Mouse (Mus musculus): ENCODE data around the gene Timd2. TPM values are rescaled to one million over a fixed set of nuclear protein-coding genes. Genes with fewer than 3 reads are reported as not detected.
"Not testable (repeated sequence)": the region's sequence is repeated elsewhere in the genome, so short reads cannot be mapped to it uniquely, and the experiment has no call there.

Timd2 gene
- total and polyA plus RNA-seq, 2 experiments from 2014 or later: 0.19 TPM; not detected in 1

DNA sequence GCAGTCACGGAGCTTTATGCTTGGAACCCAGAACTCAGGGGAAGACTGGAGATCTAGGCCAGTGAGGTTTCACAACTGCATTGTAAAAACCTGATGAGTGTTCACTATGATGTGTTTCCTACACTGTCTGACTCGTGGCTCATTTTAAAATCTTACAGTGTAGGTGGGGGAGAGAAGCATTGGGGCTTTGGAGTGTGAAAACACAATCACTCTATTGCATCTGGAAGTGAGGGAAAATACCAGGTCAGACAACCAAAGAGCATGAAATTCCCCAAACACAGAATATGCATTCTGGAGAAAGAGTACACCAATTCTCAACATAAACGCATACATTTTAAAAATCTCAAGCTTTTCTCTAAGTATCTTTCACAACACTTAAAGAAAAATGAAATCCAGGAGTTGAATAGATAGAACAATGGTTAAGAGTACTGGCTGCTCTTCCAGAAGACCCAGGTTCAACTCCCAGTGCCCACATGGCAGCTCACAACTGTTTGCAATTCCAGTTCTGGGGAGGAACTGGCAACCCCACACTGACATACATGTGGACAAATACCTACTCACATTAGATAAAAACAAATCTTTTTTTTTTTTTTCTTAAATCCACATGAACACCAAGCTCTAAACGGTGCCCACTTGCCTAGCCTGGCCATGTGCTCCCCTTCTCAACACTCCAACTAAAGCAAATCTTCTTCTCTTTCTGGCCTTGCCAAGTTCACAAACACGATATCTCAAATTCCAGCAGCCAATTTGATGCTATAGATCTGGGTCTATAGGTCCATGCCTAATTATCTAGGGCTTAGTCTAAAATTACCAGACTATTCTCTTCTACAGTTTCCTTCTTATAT, 9.2 kb downstream of the Timd2 start:
- no peaks in the 10 kb centered on the region for H3K27me3 ChIP-seq (ENCODE audit: insufficient read depth, low read length)
- no peak overlapping the region for H3K9ac ChIP-seq
- H3K4me1 ChIP-seq (ENCODE audit: insufficient read depth): no peaks in the 10 kb centered on the region
- WGBS: 79% methylated on average over 5 of the region's 5 CpGs
- H3K27ac ChIP-seq (ENCODE audit: low read depth, low read length): no peak overlapping the region
- DNase-seq: no peak
- ATAC-seq: no peak
- no peak for TF ChIP-seq CTCF (IDR thresholded peaks at IDR 0.05; ENCODE audit: low read depth)
- H3K4me3 ChIP-seq (ENCODE audit: low read depth, low read length): no peak overlapping the region
- H3K4me2 ChIP-seq (ENCODE audit: low read depth): no peak overlapping the region
- H3K36me3 ChIP-seq (ENCODE audit: insufficient read depth): no peaks in the 10 kb centered on the region
- H3K9me3 ChIP-seq (ENCODE audit: low read length): no peaks in the 10 kb centered on the region

DNA sequence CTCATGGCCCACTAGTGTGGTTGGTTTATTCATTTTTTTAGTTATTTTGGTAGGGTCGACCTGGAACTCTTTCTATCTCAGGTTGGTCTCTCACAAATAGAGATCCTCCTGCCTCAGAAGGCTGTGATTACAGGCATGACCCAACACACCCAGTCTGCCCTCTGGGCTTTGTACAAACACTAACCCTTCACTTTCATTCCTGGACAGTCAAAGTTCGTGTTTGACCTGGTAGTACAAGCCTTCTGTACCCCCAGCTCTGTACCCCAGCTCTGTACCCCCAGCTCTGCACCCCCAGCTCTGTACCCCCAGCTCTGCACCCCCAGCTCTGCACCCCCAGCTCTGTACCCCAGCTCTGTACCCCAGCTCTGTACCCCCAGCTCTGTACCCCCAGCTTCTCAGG, 11.0 kb downstream of the Timd2 start:
- 82% methylated on average over 2 of the region's 2 CpGs for WGBS
- H3K4me3 ChIP-seq (ENCODE audit: low read depth, low read length): not testable (repeated sequence)

DNA sequence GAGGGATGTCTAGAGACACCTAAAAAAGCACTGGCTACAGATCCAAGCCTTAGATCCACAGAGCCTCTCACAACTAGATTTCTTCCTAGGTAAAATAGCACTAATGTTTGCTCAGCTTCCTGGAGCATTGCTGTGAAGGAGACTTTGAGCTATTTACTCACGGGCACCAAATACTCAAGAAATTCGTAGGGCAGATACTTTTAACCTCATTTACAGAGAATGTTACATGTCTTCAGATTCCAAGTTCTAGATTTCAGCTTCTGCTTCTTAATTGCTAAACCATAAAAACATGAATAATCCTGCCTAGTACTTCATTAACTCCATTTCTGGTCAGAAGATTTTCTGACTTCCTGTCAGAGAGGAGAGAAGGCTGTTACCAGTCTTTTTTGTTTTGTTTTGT, 16.7 kb downstream of the Timd2 start:
- WGBS: 94% methylated on average over 2 of the region's 2 CpGs
- Histone ChIP-seq H3K36me3 (ENCODE audit: insufficient read depth) (no peaks in the 10 kb centered on the region), H3K27ac (ENCODE audit: low read depth, low read length) (no peak overlapping the region), H3K4me2 (ENCODE audit: low read depth) (no peak overlapping the region), H3K9ac (no peak overlapping the region), H3K4me3 (ENCODE audit: low read depth, low read length) (no peak overlapping the region), H3K27me3 (ENCODE audit: insufficient read depth, low read length) (no peaks in the 10 kb centered on the region), H3K9me3 (ENCODE audit: low read length) (no peaks in the 10 kb centered on the region), H3K4me1 (ENCODE audit: insufficient read depth) (no peaks in the 10 kb centered on the region)
- ATAC-seq (no peak), DNase-seq (no peak)
- no peak for TF ChIP-seq CTCF (IDR thresholded peaks at IDR 0.05; ENCODE audit: low read depth)

More for the DNA sequence above, 11.0 kb downstream of the Timd2 start:
- not testable (repeated sequence) for DNase-seq; ATAC-seq; H3K9ac ChIP-seq; H3K4me1 ChIP-seq (ENCODE audit: insufficient read depth); H3K36me3 ChIP-seq (ENCODE audit: insufficient read depth); H3K27ac ChIP-seq (ENCODE audit: low read depth, low read length); H3K9me3 ChIP-seq (ENCODE audit: low read length); H3K27me3 ChIP-seq (ENCODE audit: insufficient read depth, low read length); H3K4me2 ChIP-seq (ENCODE audit: low read depth)

DNA sequence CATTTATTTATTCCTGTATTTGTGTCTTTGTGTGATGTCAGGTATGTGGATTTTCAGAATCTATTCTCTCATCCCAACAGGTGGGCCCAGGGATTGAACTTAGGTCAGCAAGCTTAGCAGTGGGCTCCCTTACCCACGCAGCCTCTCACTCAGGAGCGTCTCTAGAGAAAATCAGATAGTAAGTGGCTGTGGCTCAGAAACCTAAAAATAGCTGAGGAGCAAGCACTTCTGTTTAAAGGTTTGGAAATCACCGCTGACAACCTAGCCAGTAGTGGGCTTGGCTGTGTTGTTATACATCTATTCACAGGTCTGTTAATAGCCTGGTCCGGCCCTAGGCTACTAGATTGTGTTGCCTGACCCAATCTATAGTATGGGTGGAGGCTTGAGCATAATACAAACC, 23.1 kb downstream of the Timd2 start:
- no peak for ATAC-seq
- Histone ChIP-seq H3K4me1 (ENCODE audit: insufficient read depth) (no peaks in the 10 kb centered on the region), H3K27ac (ENCODE audit: low read depth, low read length) (no peak overlapping the region), H3K9ac (no peak overlapping the region), H3K27me3 (ENCODE audit: insufficient read depth, low read length) (no peaks in the 10 kb centered on the region), H3K36me3 (ENCODE audit: insufficient read depth) (no peaks in the 10 kb centered on the region), H3K4me2 (ENCODE audit: low read depth) (no peak overlapping the region), H3K9me3 (ENCODE audit: low read length) (no peaks in the 10 kb centered on the region), H3K4me3 (ENCODE audit: low read depth, low read length) (no peak overlapping the region)
- DNase-seq: no peak
- 58% methylated on average over 4 of the region's 4 CpGs for WGBS
- no peak for TF ChIP-seq CTCF (IDR thresholded peaks at IDR 0.05; ENCODE audit: low read depth)

DNA sequence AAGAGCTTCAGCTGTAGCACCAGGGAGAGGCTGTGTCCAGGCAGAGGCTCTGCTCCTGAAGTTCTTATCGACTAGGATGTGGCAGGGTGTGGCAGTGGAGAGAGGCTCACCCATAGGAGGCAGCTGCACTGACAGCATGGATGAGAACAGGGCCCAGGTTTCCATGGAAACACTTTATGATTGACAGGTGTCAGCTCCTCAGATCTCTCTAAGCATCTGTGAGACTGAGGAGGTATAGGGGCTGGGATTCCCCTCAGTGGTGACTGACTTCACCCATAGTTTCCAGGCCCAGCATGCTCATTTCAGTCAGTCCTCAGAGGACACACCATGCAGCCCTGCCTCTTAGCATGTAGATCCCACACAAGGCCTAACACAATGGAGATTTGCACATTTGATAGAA, 24.0 kb downstream of the Timd2 start:
- H3K4me3 ChIP-seq (ENCODE audit: low read depth, low read length): no peak overlapping the region
- H3K27ac ChIP-seq (ENCODE audit: low read depth, low read length): no peak overlapping the region
- no peaks in the 10 kb centered on the region for H3K4me1 ChIP-seq (ENCODE audit: insufficient read depth)
- no peak for TF ChIP-seq CTCF (IDR thresholded peaks at IDR 0.05; ENCODE audit: low read depth)
- 89% methylated on average over 1 of the region's 1 CpGs for WGBS
- ATAC-seq: peak; percentile 74
- no peaks in the 10 kb centered on the region for H3K9me3 ChIP-seq (ENCODE audit: low read length)
- no peaks in the 10 kb centered on the region for H3K27me3 ChIP-seq (ENCODE audit: insufficient read depth, low read length)
- H3K36me3 ChIP-seq (ENCODE audit: insufficient read depth): no peaks in the 10 kb centered on the region
- no peak overlapping the region for H3K9ac ChIP-seq
- no peak for DNase-seq
- no peak overlapping the region for H3K4me2 ChIP-seq (ENCODE audit: low read depth)

DNA sequence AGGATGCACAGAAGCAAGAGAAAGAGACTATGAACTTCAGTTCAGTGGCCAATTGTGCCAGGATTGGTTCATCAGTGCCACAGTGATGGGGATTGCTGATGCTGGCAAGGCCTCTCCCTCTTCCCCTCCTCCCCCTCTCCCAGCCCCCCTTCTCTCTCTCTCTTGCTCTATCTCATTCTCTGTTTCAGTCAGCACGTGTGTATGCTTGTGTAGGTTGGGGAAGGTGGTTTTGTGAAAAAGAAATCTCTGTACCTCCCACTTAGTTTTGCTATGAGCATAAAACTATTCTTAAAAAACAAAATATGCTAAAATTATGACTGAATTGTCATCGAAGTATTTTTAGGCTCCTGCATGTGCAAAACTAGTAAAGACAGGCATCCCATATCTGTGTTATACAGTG, 38.9 kb downstream of the Timd2 start:
- 67% methylated on average over 2 of the region's 2 CpGs for WGBS
- no peak overlapping the region for H3K4me2 ChIP-seq (ENCODE audit: low read depth)
- H3K9me3 ChIP-seq (ENCODE audit: low read length): no peaks in the 10 kb centered on the region
- H3K36me3 ChIP-seq (ENCODE audit: insufficient read depth): no peaks in the 10 kb centered on the region
- no peak overlapping the region for H3K4me3 ChIP-seq (ENCODE audit: low read depth, low read length)
- H3K27ac ChIP-seq (ENCODE audit: low read depth, low read length): no peak overlapping the region
- H3K9ac ChIP-seq: no peak overlapping the region
- no peaks in the 10 kb centered on the region for H3K4me1 ChIP-seq (ENCODE audit: insufficient read depth)
- DNase-seq (no peak), ATAC-seq (no peak)
- no peak for TF ChIP-seq CTCF (IDR thresholded peaks at IDR 0.05; ENCODE audit: low read depth)
- H3K27me3 ChIP-seq (ENCODE audit: insufficient read depth, low read length): no peaks in the 10 kb centered on the region

DNA sequence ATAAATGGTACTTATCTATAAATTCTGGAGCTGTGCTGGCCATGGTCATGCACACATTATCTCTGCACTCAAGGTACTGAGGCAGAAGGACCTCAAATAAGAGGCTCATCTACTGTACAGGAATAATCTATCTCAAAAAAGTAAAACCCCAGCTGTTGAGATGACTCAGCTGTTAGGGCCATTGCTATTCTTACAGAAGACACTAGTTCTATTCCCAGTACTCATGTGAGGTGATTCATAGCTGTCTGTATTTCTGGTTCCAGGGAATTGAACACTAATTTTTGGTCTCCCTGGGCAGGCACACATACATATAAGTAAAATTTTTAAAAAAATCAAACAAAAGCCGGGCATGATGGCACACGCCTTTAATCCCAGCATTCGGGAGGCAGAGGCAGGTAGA, 39.8 kb downstream of the Timd2 start:
- H3K9me3 ChIP-seq (ENCODE audit: low read length): no peaks in the 10 kb centered on the region
- H3K27me3 ChIP-seq (ENCODE audit: insufficient read depth, low read length): no peaks in the 10 kb centered on the region
- H3K4me2 ChIP-seq (ENCODE audit: low read depth): no peak overlapping the region
- no peak for TF ChIP-seq CTCF (IDR thresholded peaks at IDR 0.05; ENCODE audit: low read depth)
- H3K4me1 ChIP-seq (ENCODE audit: insufficient read depth): no peaks in the 10 kb centered on the region
- ATAC-seq: no peak
- no peak overlapping the region for H3K9ac ChIP-seq
- H3K36me3 ChIP-seq (ENCODE audit: insufficient read depth): no peaks in the 10 kb centered on the region
- no peak for DNase-seq
- no peak overlapping the region for H3K27ac ChIP-seq (ENCODE audit: low read depth, low read length)
- H3K4me3 ChIP-seq (ENCODE audit: low read depth, low read length): no peak overlapping the region
- 93% methylated on average over 3 of the region's 3 CpGs for WGBS
